Mouse (Mus musculus): Measurements from ENCODE around the gene Gm7995.
"Not testable (repeated sequence)": the region's sequence is repeated elsewhere in the genome, so short reads cannot be mapped to it uniquely, and the experiment has no call there.

Gene Gm7995

DNA sequence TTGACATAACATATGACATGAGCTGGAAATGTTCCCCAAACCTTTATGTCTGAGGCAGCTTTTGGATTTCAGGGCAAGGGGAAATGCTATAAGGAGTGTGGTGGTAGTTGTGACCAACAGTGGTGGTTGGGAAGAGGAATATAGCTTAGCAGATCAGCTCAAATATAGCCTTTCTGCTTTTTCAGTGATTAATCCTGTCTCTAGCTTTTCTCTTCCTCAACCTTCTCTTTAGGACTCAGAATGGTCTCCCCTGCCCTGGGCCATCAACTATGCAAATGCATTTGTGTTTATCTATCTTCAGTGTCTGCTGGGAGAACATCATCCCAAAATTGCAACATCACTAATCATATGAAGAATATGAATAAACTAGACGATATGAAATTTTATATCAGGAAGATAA, at the start of gene Gm7995:
TSS of gene Gm7995 (plus strand) at position 301 of the 400 bp plus-strand sequence.
- DNase-seq (ENCODE audit: extremely low read depth, insufficient read length, low spot score) = not testable (repeated sequence)

DNA sequence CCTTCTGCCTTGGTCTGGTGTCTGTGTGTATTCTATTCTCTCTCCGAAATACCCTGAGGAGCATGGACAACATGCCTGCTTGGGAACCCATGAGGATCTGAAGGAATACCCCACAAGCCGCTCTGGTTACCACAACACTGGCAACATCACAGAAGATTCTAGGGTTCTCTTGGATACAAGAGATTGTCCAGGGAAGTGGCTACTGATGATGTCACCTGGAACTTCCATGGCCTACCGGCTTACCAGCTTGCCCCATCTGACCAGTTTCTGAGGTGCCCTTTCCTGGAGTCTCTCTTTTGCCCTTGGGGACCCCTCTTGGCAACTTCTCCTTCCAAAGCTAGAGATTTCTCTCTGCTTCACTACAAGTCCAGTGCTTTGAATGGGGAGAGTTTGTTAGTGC, 12.8 kb upstream of the Gm7995 start, which contains the start of gene Gm9611:
TSS of gene Gm9611 (minus strand) at position 101 of the 400 bp plus-strand sequence.
- DNase-seq (ENCODE audit: extremely low read depth, insufficient read length, low spot score) = not testable (repeated sequence)
